Comparison of ENCODE assay signal across 18 mouse cellular contexts in genomic region chr2:27670746-27671145, GRCm38 (mm10). TPM values are rescaled to one million over a fixed set of nuclear protein-coding genes. Genes with fewer than 3 reads are reported as not detected.
DNase-seq lines count a peak whose midpoint lies in the region; ATAC-seq and TF ChIP-seq lines count a peak whose summit lies in the region.
"Had no signal": no experiment of that assay in that cellular context is flagged by ENCODE, and none has a peak within 500 bp of the region (broad histone marks: within the 10 kb centered on the region; RNA-seq: fewer than 3 reads in every experiment).

No protein-coding gene starts in this region.

- 0 out of 2 replicates have a peak overlapping the region, but pooled peaks have one; percentile 10 for H3K27ac ChIP-seq in heart, embryonic 11.5 days (ENCODE audit: low read depth, low read length)
- H3K27ac ChIP-seq in lung, embryonic 14.5 days (ENCODE audit: low read depth), result peak overlapping the region; percentile 26
- H3K27ac ChIP-seq in lung, postnatal 0 days (ENCODE audit: low read length), result no peak overlapping the region
- H3K27ac ChIP-seq in embryonic facial prominence, embryonic 10.5 days (replicated peaks), result peak overlapping the region; percentile 24; the same call in 1 of the 2 replicates
- H3K27ac ChIP-seq in limb, embryonic 10.5 days, result peak overlapping the region; percentile 40; the same call in 1 of the 2 replicates
- H3K27ac ChIP-seq in gastrocnemius, adult 2 months, result no peak overlapping the region
- H3K27ac ChIP-seq: macrophage had no signal

- no peak for ATAC-seq in heart, embryonic 11.5 days (replicated peaks; ENCODE audit: insufficient number of reproducible peaks, low FRiP score, low TSS enrichment)
- no peak for ATAC-seq in lung, embryonic 14.5 days (ENCODE audit: insufficient read depth)
- ATAC-seq in lung, postnatal 0 days, result no peak

- 52% methylated on average over 5 of the region's 5 CpGs for WGBS in heart, embryonic 11.5 days (ENCODE audit: insufficient replicate concordance)
- whole genome bisulfite sequencing in lung, embryonic 14.5 days, result 29% methylated on average over 5 of the region's 5 CpGs
- whole genome bisulfite sequencing in lung, postnatal 0 days, result 28% methylated on average over 5 of the region's 5 CpGs
- WGBS in embryonic facial prominence, embryonic 10.5 days, result 35% methylated on average over 5 of the region's 5 CpGs
- 65% methylated on average over 5 of the region's 5 CpGs for WGBS in limb, embryonic 10.5 days

- no peak for DNase-seq in heart, postnatal 4 days
- DNase-seq in lung, embryonic 14.5 days, result peak; percentile 32
- DNase-seq in lung, postnatal 0 days (ENCODE audit: low spot score), result no peak
- DNase-seq in embryonic facial prominence, embryonic 10.5 days (ENCODE audit: low spot score), result no peak
- DNase-seq in limb, embryonic 10.5 days (ENCODE audit: low spot score), result no peak
- no peak for DNase-seq in gastrocnemius, adult 2 months
- DNase-seq in cerebellum, postnatal 10 days, result no peak
- DNase-seq: adrenal gland, postnatal 36 days; B cell, adult 2 months; cerebellum, adult 18-20 months; cerebellum, postnatal 36 days; heart, postnatal 36 days; liver; lung, adult 18-20 months had no signal

- peaks cover 15% of the 10 kb centered on the region for H3K4me1 ChIP-seq in heart, embryonic 11.5 days (ENCODE audit: control insufficient read depth, insufficient read depth, low read length)
- H3K4me1 ChIP-seq in lung, embryonic 14.5 days (ENCODE audit: insufficient read depth), result peaks cover 26% of the 10 kb centered on the region; the same call in 1 of the 2 replicates
- H3K4me1 ChIP-seq in lung, postnatal 0 days (ENCODE audit: insufficient read depth, low read depth, low read length), result 0 out of 2 replicates have a peak, but pooled peaks cover 3% of the 10 kb centered on the region
- peaks cover 35% of the 10 kb centered on the region for H3K4me1 ChIP-seq in embryonic facial prominence, embryonic 10.5 days
- H3K4me1 ChIP-seq in limb, embryonic 10.5 days, result peaks cover 31% of the 10 kb centered on the region

- no peaks in the 10 kb centered on the region for H3K9me3 ChIP-seq in heart, embryonic 11.5 days (replicated peaks; ENCODE audit: control insufficient read depth, low read length)
- no peaks in the 10 kb centered on the region for H3K9me3 ChIP-seq in lung, embryonic 14.5 days (ENCODE audit: low read depth, low read length)
- H3K9me3 ChIP-seq in lung, postnatal 0 days (ENCODE audit: low read length), result no peaks in the 10 kb centered on the region
- H3K9me3 ChIP-seq in embryonic facial prominence, embryonic 10.5 days, result no peaks in the 10 kb centered on the region
- no peaks in the 10 kb centered on the region for H3K9me3 ChIP-seq in limb, embryonic 10.5 days (replicated peaks)
- H3K9me3 ChIP-seq: heart, embryonic 13.5 days; midbrain, embryonic 12.5 days had no signal

- H3K4me2 ChIP-seq in heart, embryonic 11.5 days, result no peak overlapping the region
- no peak overlapping the region for H3K4me2 ChIP-seq in lung, embryonic 14.5 days
- H3K4me2 ChIP-seq in lung, postnatal 0 days (replicated peaks; ENCODE audit: low read depth, low read length), result no peak overlapping the region
- H3K4me2 ChIP-seq: heart, embryonic 13.5 days; midbrain, embryonic 12.5 days had no signal

- H3K36me3 ChIP-seq in heart, embryonic 11.5 days (ENCODE audit: control insufficient read depth, insufficient read depth, low read length), result no peaks in the 10 kb centered on the region
- H3K36me3 ChIP-seq in lung, embryonic 14.5 days (ENCODE audit: insufficient read depth), result no peaks in the 10 kb centered on the region
- no peaks in the 10 kb centered on the region for H3K36me3 ChIP-seq in lung, postnatal 0 days (ENCODE audit: insufficient read depth, low read length)
- no peaks in the 10 kb centered on the region for H3K36me3 ChIP-seq in embryonic facial prominence, embryonic 10.5 days (replicated peaks)
- H3K36me3 ChIP-seq in limb, embryonic 10.5 days, result no peaks in the 10 kb centered on the region
- H3K36me3 ChIP-seq: heart, embryonic 13.5 days; midbrain, embryonic 12.5 days had no signal

- H3K27me3 ChIP-seq in heart, embryonic 11.5 days (ENCODE audit: control insufficient read depth, insufficient read depth, low read length), result peaks cover 28% of the 10 kb centered on the region
- H3K27me3 ChIP-seq in lung, embryonic 14.5 days (ENCODE audit: insufficient read depth, low read length), result no peaks in the 10 kb centered on the region
- no peaks in the 10 kb centered on the region for H3K27me3 ChIP-seq in lung, postnatal 0 days (replicated peaks; ENCODE audit: insufficient read depth, low read length)
- H3K27me3 ChIP-seq in embryonic facial prominence, embryonic 10.5 days (replicated peaks; ENCODE audit: low read depth, poor library complexity, severe bottlenecking), result peaks cover 69% of the 10 kb centered on the region
- H3K27me3 ChIP-seq in limb, embryonic 10.5 days (ENCODE audit: low read depth, poor library complexity, severe bottlenecking), result 0 out of 2 replicates have a peak, but pooled peaks cover 8% of the 10 kb centered on the region

- TF ChIP-seq EP300 in lung, postnatal 0 days (IDR thresholded peaks at IDR 0.05), result no peak

- intact Hi-C loops in gastrocnemius, adult 2 months (cut with DNase I), result no loop called here

- H3K4me3 ChIP-seq in heart, embryonic 11.5 days (ENCODE audit: low read depth, low read length), result no peak overlapping the region
- H3K4me3 ChIP-seq in lung, embryonic 14.5 days (ENCODE audit: low read depth, low read length), result no peak overlapping the region
- no peak overlapping the region for H3K4me3 ChIP-seq in lung, postnatal 0 days (ENCODE audit: low read depth, low read length)
- H3K4me3 ChIP-seq in embryonic facial prominence, embryonic 10.5 days, result no peak overlapping the region
- no peak overlapping the region for H3K4me3 ChIP-seq in limb, embryonic 10.5 days
- no peak overlapping the region for H3K4me3 ChIP-seq in gastrocnemius, adult 2 months
- H3K4me3 ChIP-seq: heart, embryonic 13.5 days; midbrain, embryonic 12.5 days had no signal

- H3K9ac ChIP-seq in heart, embryonic 11.5 days (ENCODE audit: low read depth, low read length), result no peak overlapping the region
- H3K9ac ChIP-seq in lung, embryonic 14.5 days, result no peak overlapping the region
- no peak overlapping the region for H3K9ac ChIP-seq in lung, postnatal 0 days (replicated peaks; ENCODE audit: low read depth)
- H3K9ac ChIP-seq: midbrain, embryonic 12.5 days had no signal

- TF ChIP-seq CTCF in lung, embryonic 14.5 days (IDR thresholded peaks at IDR 0.05; ENCODE audit: low read depth), result no peak
- no peak for TF ChIP-seq CTCF in lung, postnatal 0 days (IDR thresholded peaks at IDR 0.05)
- no peak for TF ChIP-seq CTCF in gastrocnemius, adult 2 months (IDR thresholded peaks at IDR 0.05)

RNA-seq across cellular contexts. Expression of gene Rxra, which starts 5.5 kb away (rescaled TPM):
- 4.2 and 5.2 TPM in 2 replicates for polyA plus RNA-seq in heart, embryonic 11.5 days (2014; fragmentation: Nextera tagmentation; extraction: Ambion mirVana)
- total RNA-seq in heart, postnatal 4 days (2021), result 10 to 100 TPM; 39.0 to 43.2 TPM
- 9.1 and 10.3 TPM in 2 replicates for polyA plus RNA-seq in lung, embryonic 14.5 days (2014; fragmentation: Nextera tagmentation; extraction: Ambion mirVana)
- polyA plus RNA-seq in lung, postnatal 0 days (2015; fragmentation: Nextera tagmentation; extraction: Ambion mirVana), result 9.6 and 10.3 TPM in 2 replicates
- polyA plus RNA-seq in embryonic facial prominence, embryonic 10.5 days (2016; fragmentation: Nextera tagmentation; extraction: Ambion mirVana), result 8.8 and 9.3 TPM in 2 replicates
- polyA plus RNA-seq in limb, embryonic 10.5 days (2016; fragmentation: Nextera tagmentation; extraction: Ambion mirVana), result 8.7 and 10.9 TPM in 2 replicates
- total RNA-seq in gastrocnemius, adult 2 months (2021), result 100 to 1,000 TPM; 118 to 120 TPM

Comparison
In these comparisons a context has a peak if more than half of its experiments do, and no peak if none do; other contexts are left out.
1. H3K27ac ChIP-seq: peak in heart, embryonic 11.5 days (single experiment), lung, embryonic 14.5 days (single experiment), embryonic facial prominence, embryonic 10.5 days (single experiment) and limb, embryonic 10.5 days (single experiment); none in lung, postnatal 0 days (single experiment) and gastrocnemius, adult 2 months (single experiment).